Mouse (Mus musculus) testis, adult 2 months (tissue): ENCODE measurements around the gene Lpcat1. TPM values are rescaled to one million over a fixed set of nuclear protein-coding genes. Genes with fewer than 3 reads are reported as not detected.
A peak's percentile ranks its signal among the peaks of the same experiment; 100 is the strongest.

Experiments used
- H3K27ac ChIP-seq: fragments of 200-500 bp; 2 replicates; pipeline ENCODE4 v1.5.1; 2012; ENCODE audit warnings: low read depth, low read length; ENCODE audit not compliant: control insufficient read depth, insufficient read depth
- H3K27me3 ChIP-seq: fragments of 200-500 bp; 2 replicates; pipeline ENCODE4 v1.6.1; 2012; ENCODE audit warnings: mild to moderate bottlenecking, low read length, moderate library complexity; ENCODE audit not compliant: control insufficient read depth, insufficient read depth
- H3K36me3 ChIP-seq: fragments of 200-500 bp; 2 replicates; pipeline ENCODE4 v1.6.1; 2012; ENCODE audit warnings: mild to moderate bottlenecking, low read length; ENCODE audit not compliant: control insufficient read depth, insufficient read depth
- H3K4me1 ChIP-seq: fragments of 200-500 bp; 2 replicates; pipeline ENCODE4 v1.6.1; 2012; ENCODE audit warnings: low read length; ENCODE audit not compliant: control insufficient read depth, insufficient read depth
- H3K4me3 ChIP-seq: fragments of 200-500 bp; 2 replicates; pipeline ENCODE4 v1.5.1; 2012; ENCODE audit warnings: low read depth, mild to moderate bottlenecking, low read length, moderate library complexity, mixed read lengths; ENCODE audit not compliant: control insufficient read depth
- CTCF ChIP-seq: fragments of 200-500 bp; IDR thresholded peaks from 2 replicates; pipeline ENCODE4 v1.5.1; 2012; ENCODE audit warnings: low read depth, mild to moderate bottlenecking, inconsistent platforms, low read length, moderate library complexity; ENCODE audit not compliant: control insufficient read depth, insufficient read depth, insufficient replicate concordance
- POLR2A ChIP-seq: fragments of 200-500 bp; IDR thresholded peaks from 2 replicates; pipeline ENCODE4 v1.6.1; 2012; ENCODE audit warnings: low read depth, mild to moderate bottlenecking, inconsistent platforms, low read length, moderate library complexity; ENCODE audit not compliant: control insufficient read depth
- polyA plus RNA-seq: library from polyadenylated mRNA; depleted of rRNA; stranded (reverse); fragments of >200 nt; gene quantifications from 2 replicates; pipeline ENCODE4 v1.2.3, GENCODE M21; 2012; rRNA removed

Gene Lpcat1
- polyA plus RNA-seq, 1 experiment = 2.0 TPM

DNA sequence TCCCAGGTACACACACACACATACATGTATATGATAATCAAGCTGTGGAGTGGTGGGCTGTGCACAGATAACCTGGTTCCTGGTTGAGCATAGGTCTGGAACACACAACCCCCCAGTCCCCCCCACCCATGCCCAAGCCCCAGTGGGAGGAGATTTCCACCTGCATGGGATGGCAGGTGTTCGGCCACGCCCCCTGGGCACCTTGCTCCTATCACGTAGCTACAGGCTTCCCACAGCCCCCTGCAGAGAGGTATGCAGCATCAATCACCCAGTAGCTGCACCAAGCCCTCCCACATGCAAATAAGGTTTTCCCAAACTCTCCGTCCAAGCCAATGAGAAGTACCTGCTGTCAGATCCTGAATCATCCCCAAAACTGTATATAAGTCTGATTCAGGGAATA, 49.9 kb downstream of the Lpcat1 start:
- H3K4me3 ChIP-seq = no peak overlapping the region
- H3K27me3 ChIP-seq = no peaks in the 10 kb centered on the region
- TF ChIP-seq POLR2A (no peak), CTCF (no peak)
- H3K27ac ChIP-seq = no peak overlapping the region
- no peaks in the 10 kb centered on the region for H3K36me3 ChIP-seq
- H3K4me1 ChIP-seq = no peaks in the 10 kb centered on the region

GRCm38 (mm10) chr13:73533716-73534115, 66.7 kb downstream of the Lpcat1 start:
- Histone ChIP-seq H3K27me3 (no peaks in the 10 kb centered on the region), H3K36me3 (no peaks in the 10 kb centered on the region), H3K27ac (no peak overlapping the region), H3K4me1 (peaks cover 3% of the 10 kb centered on the region; the same call in 1 of the 2 replicates), H3K4me3 (no peak overlapping the region)
- TF ChIP-seq CTCF (no peak), POLR2A (no peak)

- Histone ChIP-seq H3K27me3 (no peaks in the 10 kb centered on the region), H3K4me1 (peaks cover 3% of the 10 kb centered on the region; the same call in 1 of the 2 replicates), H3K36me3 (no peaks in the 10 kb centered on the region), H3K4me3 (no peak overlapping the region), H3K27ac (no peak overlapping the region)
- TF ChIP-seq CTCF = no peak
Observed at GRCm38 (mm10) chr13:73535287-73535686, 68.3 kb downstream of the Lpcat1 start.

DNA sequence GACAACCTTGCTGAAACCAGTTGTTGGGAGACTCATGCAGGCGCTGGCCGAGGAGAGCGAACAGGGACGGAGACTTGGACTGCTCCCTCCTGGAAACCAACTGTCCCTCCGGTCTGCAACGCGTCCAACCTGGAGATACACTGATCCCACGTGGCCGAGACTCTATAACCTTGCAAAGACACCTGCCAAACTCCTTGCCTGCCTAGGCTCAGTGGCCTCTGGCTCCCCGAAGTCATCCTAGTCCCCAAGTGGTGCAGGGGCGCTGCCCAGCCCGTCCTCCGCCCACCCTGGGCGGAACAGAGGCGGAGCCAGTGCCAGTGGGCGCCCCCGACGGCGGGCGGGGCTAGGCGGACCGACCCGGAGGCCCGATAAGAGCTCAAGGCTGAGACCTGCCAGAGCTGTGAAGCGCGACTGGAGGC, 69.4 kb downstream of the Lpcat1 start, which contains the start of gene Slc6a3:
Gene Slc6a3 (plus strand): TSS at position 345 of the 419 bp plus-strand sequence.
- Histone ChIP-seq H3K27me3 (no peaks in the 10 kb centered on the region), H3K27ac (no peak within 1 kb of the TSS)
- TF ChIP-seq POLR2A (no peak), CTCF (no peak)

DNA sequence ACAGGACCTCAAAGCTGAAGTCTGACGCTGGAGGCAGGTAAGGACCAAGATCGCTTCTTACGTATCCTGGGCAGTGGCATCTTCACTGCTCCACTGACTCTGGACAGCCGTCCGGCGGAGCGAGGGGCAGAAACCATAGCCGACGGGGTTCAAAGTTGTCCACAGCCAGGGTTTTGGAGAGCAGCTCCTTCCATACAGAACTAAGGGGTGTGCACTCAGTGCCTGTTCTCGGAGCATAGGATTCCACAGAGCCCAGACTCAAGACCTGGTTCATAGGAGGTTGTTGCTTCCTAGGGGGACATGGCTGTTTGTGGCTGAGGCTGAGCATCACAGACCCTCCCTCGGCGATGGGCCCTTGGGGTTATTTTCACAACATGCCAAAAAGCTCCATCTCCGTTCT, 69.8 kb downstream of the Lpcat1 start:
- Histone ChIP-seq H3K4me3 (peak overlapping the region; percentile 14), H3K36me3 (no peaks in the 10 kb centered on the region), H3K27ac (no peak overlapping the region), H3K4me1 (peaks cover 3% of the 10 kb centered on the region; the same call in 1 of the 2 replicates), H3K27me3 (no peaks in the 10 kb centered on the region)
- TF ChIP-seq POLR2A (no peak), CTCF (no peak)

More for the DNA sequence above, 69.4 kb downstream of the Lpcat1 start, which contains the start of gene Slc6a3:
- Histone ChIP-seq H3K36me3 (no peaks in the 10 kb centered on the region), H3K4me3 (peak within 1 kb of the TSS; percentile 14), H3K4me1 (peaks cover 3% of the 10 kb centered on the region; the same call in 1 of the 2 replicates)

- Histone ChIP-seq H3K27ac (no peak overlapping the region), H3K4me1 (no peaks in the 10 kb centered on the region), H3K27me3 (no peaks in the 10 kb centered on the region), H3K4me3 (no peak overlapping the region), H3K36me3 (no peaks in the 10 kb centered on the region)
- TF ChIP-seq CTCF (no peak), POLR2A (no peak)
Observed at GRCm38 (mm10) chr13:73564201-73564600, 97.2 kb downstream of the Lpcat1 start.

Other genes with a start within 250 kb of the Lpcat1 start
- not detected in 2 replicates for gene Irx4, start 206.7 kb upstream of the Lpcat1 start, polyA plus RNA-seq
- 29.1 and 30.1 TPM in 2 replicates for gene Mrpl36, start 138.7 kb upstream of the Lpcat1 start, polyA plus RNA-seq
- gene Ndufs6, start 138.7 kb upstream of the Lpcat1 start, polyA plus RNA-seq = 137 and 150 TPM in 2 replicates
- gene Slc6a3, start 69.5 kb downstream of the Lpcat1 start, polyA plus RNA-seq = 0.02 TPM in 1 of 2 replicates, not detected in the other
- 132 and 138 TPM in 2 replicates for gene Clptm1l, start 136.8 kb downstream of the Lpcat1 start, polyA plus RNA-seq
- gene Tert, start 159.7 kb downstream of the Lpcat1 start, polyA plus RNA-seq = 2.9 and 4.1 TPM in 2 replicates
- gene Slc6a18, start 210.8 kb downstream of the Lpcat1 start, polyA plus RNA-seq = 0.17 and 0.52 TPM in 2 replicates
- 0.12 and 0.23 TPM in 2 replicates for gene Slc6a19, start 237.7 kb downstream of the Lpcat1 start, polyA plus RNA-seq